Mouse (Mus musculus): ENCODE results near the gene Tnfrsf1b. TPM values are rescaled to one million over a fixed set of nuclear protein-coding genes. Genes with fewer than 3 reads are reported as not detected.
A peak's percentile ranks its signal among the peaks of the same experiment; 100 is the strongest.

Gene Tnfrsf1b
- total RNA-seq, 2 experiments from 2014 or later = 6.0 to 8.1 TPM

- intact Hi-C loops (cut with DNase I) = no loop called here
- no peak for DNase-seq
Measured at GRCm38 (mm10) chr4:145263583-145263982, 16.9 kb upstream of the Tnfrsf1b start.

GRCm38 (mm10) chr4:145260802-145261201 is 14.1 kb upstream of the Tnfrsf1b start:
- peak in 1 of 2 experiments; percentile 23 for DNase-seq
- intact Hi-C loops (cut with DNase I) = no loop called here

- intact Hi-C loops (cut with DNase I) = no loop called here
- DNase-seq = no peak
Measured at GRCm38 (mm10) chr4:145257751-145258434, 11.2 kb upstream of the Tnfrsf1b start.

- no peak for DNase-seq
- intact Hi-C loops (cut with DNase I) = no loop called here
Measured at GRCm38 (mm10) chr4:145256144-145256543, 9.5 kb upstream of the Tnfrsf1b start.

- intact Hi-C loops (cut with DNase I) = no loop called here
- DNase-seq = peak in 1 of 2 experiments; percentile 53
Measured at GRCm38 (mm10) chr4:145254418-145254817, 7.7 kb upstream of the Tnfrsf1b start.

- intact Hi-C loops (cut with DNase I) = no loop called here
- no peak for DNase-seq
Measured at GRCm38 (mm10) chr4:145252611-145253010, 5.9 kb upstream of the Tnfrsf1b start.

- intact Hi-C loops (cut with DNase I) = no loop called here
- no peak for DNase-seq
Measured at GRCm38 (mm10) chr4:145251546-145251945, 4.9 kb upstream of the Tnfrsf1b start.

- intact Hi-C loops (cut with DNase I) = no loop called here
- DNase-seq = no peak
Measured at GRCm38 (mm10) chr4:145250002-145250401, 3.3 kb upstream of the Tnfrsf1b start.

GRCm38 (mm10) chr4:145247556-145247955 is 886 bp upstream of the Tnfrsf1b start:
- DNase-seq = no peak
- intact Hi-C loops (cut with DNase I) = loop anchor here (2.0 to 5.0 kb wide), 2 partner anchors 25 to 40 kb away; no protein-coding TSS in a partner anchor

- intact Hi-C loops (cut with DNase I) = loop anchor here (5.0 kb wide), 1 partner anchor 42 kb away; no protein-coding TSS in a partner anchor
- no peak for DNase-seq
Measured at GRCm38 (mm10) chr4:145245581-145245980, 1.1 kb downstream of the Tnfrsf1b start.

- intact Hi-C loops (cut with DNase I) = loop anchor here (5.0 kb wide), 1 partner anchor 43 kb away; no protein-coding TSS in a partner anchor
Measured at GRCm38 (mm10) chr4:145244676-145245075, 2.0 kb downstream of the Tnfrsf1b start.

GRCm38 (mm10) chr4:145242719-145243350 is 3.8 kb downstream of the Tnfrsf1b start:
- no peak for DNase-seq
- intact Hi-C loops (cut with DNase I) = no loop called here

More at GRCm38 (mm10) chr4:145244676-145245075, 2.0 kb downstream of the Tnfrsf1b start:
- no peak for DNase-seq

- intact Hi-C loops (cut with DNase I) = no loop called here
- DNase-seq = peak; percentile 50 to 53
Measured at GRCm38 (mm10) chr4:145240723-145241231, 5.9 kb downstream of the Tnfrsf1b start.

GRCm38 (mm10) chr4:145239049-145239830 is 7.4 kb downstream of the Tnfrsf1b start:
- intact Hi-C loops (cut with DNase I) = no loop called here
- peak; percentile 80 to 82 for DNase-seq

- intact Hi-C loops (cut with DNase I) = no loop called here
- no peak for DNase-seq
Measured at GRCm38 (mm10) chr4:145236027-145236426, 10.6 kb downstream of the Tnfrsf1b start.

- peak; percentile 52 to 58 for DNase-seq
- intact Hi-C loops (cut with DNase I) = no loop called here
Measured at GRCm38 (mm10) chr4:145233487-145234228, 13.0 kb downstream of the Tnfrsf1b start.

- DNase-seq = no peak
- intact Hi-C loops (cut with DNase I) = no loop called here
Measured at GRCm38 (mm10) chr4:145231732-145232131, 14.9 kb downstream of the Tnfrsf1b start.

GRCm38 (mm10) chr4:145230647-145231046 is 16.0 kb downstream of the Tnfrsf1b start:
- intact Hi-C loops (cut with DNase I) = no loop called here
- no peak for DNase-seq

GRCm38 (mm10) chr4:145229524-145230163 is 17.0 kb downstream of the Tnfrsf1b start:
- intact Hi-C loops (cut with DNase I) = no loop called here
- DNase-seq = no peak

GRCm38 (mm10) chr4:145229051-145229450 is 17.6 kb downstream of the Tnfrsf1b start:
- intact Hi-C loops (cut with DNase I) = no loop called here
- no peak for DNase-seq

Measured in heart, postnatal 36 days (tissue).